Mouse (Mus musculus): ENCODE measurements around the gene Ptafr. TPM values are rescaled to one million over a fixed set of nuclear protein-coding genes. Genes with fewer than 3 reads are reported as not detected.
"Not testable (repeated sequence)": the region's sequence is repeated elsewhere in the genome, so short reads cannot be mapped to it uniquely, and the experiment has no call there.

Ptafr gene
- polyA plus RNA-seq, 1 experiment from 2014 or later: 0.34 TPM

- ATAC-seq (replicated peaks; ENCODE audit: insufficient number of reproducible peaks, low FRiP score, low TSS enrichment, low read depth): no peak
- no peaks in the 10 kb centered on the region for H3K27me3 ChIP-seq (ENCODE audit: control insufficient read depth, insufficient read depth, low read length)
- no peaks in the 10 kb centered on the region for H3K4me1 ChIP-seq (ENCODE audit: control insufficient read depth, insufficient read depth, low read length)
- H3K9ac ChIP-seq (replicated peaks; ENCODE audit: low read length): no peak overlapping the region
- no peak overlapping the region for H3K4me2 ChIP-seq (ENCODE audit: low read depth, low read length)
- no peak overlapping the region for H3K4me3 ChIP-seq (ENCODE audit: low read depth, low read length)
- DNase-seq (ENCODE audit: low spot score): no peak
- no peak overlapping the region for H3K27ac ChIP-seq (replicated peaks; ENCODE audit: low read depth, low read length)
- no peaks in the 10 kb centered on the region for H3K9me3 ChIP-seq (replicated peaks; ENCODE audit: control insufficient read depth, low read length)
- WGBS: 91% methylated on average over 4 of the region's 4 CpGs
- H3K36me3 ChIP-seq (replicated peaks; ENCODE audit: control insufficient read depth, insufficient read depth, low read depth, low read length): no peaks in the 10 kb centered on the region; the same call in 1 of the 2 replicates
These were observed 22.5 kb upstream of the Ptafr start for GRCm38 (mm10) chr4:132541413-132541812.

- no peak overlapping the region for H3K4me3 ChIP-seq (ENCODE audit: low read depth, low read length)
- no peaks in the 10 kb centered on the region for H3K27me3 ChIP-seq (ENCODE audit: control insufficient read depth, insufficient read depth, low read length)
- ATAC-seq (replicated peaks; ENCODE audit: insufficient number of reproducible peaks, low FRiP score, low TSS enrichment, low read depth) (no peak), DNase-seq (ENCODE audit: low spot score) (no peak)
- no peak overlapping the region for H3K27ac ChIP-seq (replicated peaks; ENCODE audit: low read depth, low read length)
- WGBS: 88% methylated on average over 1 of the region's 1 CpGs
- no peaks in the 10 kb centered on the region; the same call in 1 of the 2 replicates for H3K36me3 ChIP-seq (replicated peaks; ENCODE audit: control insufficient read depth, insufficient read depth, low read depth, low read length)
- H3K4me1 ChIP-seq (ENCODE audit: control insufficient read depth, insufficient read depth, low read length): no peaks in the 10 kb centered on the region
- no peak overlapping the region for H3K4me2 ChIP-seq (ENCODE audit: low read depth, low read length)
- no peaks in the 10 kb centered on the region for H3K9me3 ChIP-seq (replicated peaks; ENCODE audit: control insufficient read depth, low read length)
- no peak overlapping the region for H3K9ac ChIP-seq (replicated peaks; ENCODE audit: low read length)
These were observed 21.1 kb upstream of the Ptafr start for GRCm38 (mm10) chr4:132542724-132543123.

- no peak overlapping the region for H3K27ac ChIP-seq (replicated peaks; ENCODE audit: low read depth, low read length)
- H3K9ac ChIP-seq (replicated peaks; ENCODE audit: low read length): no peak overlapping the region
- H3K4me1 ChIP-seq (ENCODE audit: control insufficient read depth, insufficient read depth, low read length): no peaks in the 10 kb centered on the region
- DNase-seq (ENCODE audit: low spot score): peak; percentile 79
- no peaks in the 10 kb centered on the region for H3K9me3 ChIP-seq (replicated peaks; ENCODE audit: control insufficient read depth, low read length)
- no peak overlapping the region for H3K4me3 ChIP-seq (ENCODE audit: low read depth, low read length)
- WGBS: 51% methylated on average over 8 of the region's 8 CpGs
- H3K27me3 ChIP-seq (ENCODE audit: control insufficient read depth, insufficient read depth, low read length): no peaks in the 10 kb centered on the region
- ATAC-seq (replicated peaks; ENCODE audit: insufficient number of reproducible peaks, low FRiP score, low TSS enrichment, low read depth): no peak
- no peak overlapping the region for H3K4me2 ChIP-seq (ENCODE audit: low read depth, low read length)
- peaks cover 5% of the 10 kb centered on the region for H3K36me3 ChIP-seq (replicated peaks; ENCODE audit: control insufficient read depth, insufficient read depth, low read depth, low read length)
These were observed 18.0 kb upstream of the Ptafr start for GRCm38 (mm10) chr4:132545851-132546250.

GRCm38 (mm10) chr4:132554221-132554620, 9.6 kb upstream of the Ptafr start:
- peaks cover 12% of the 10 kb centered on the region for H3K36me3 ChIP-seq (replicated peaks; ENCODE audit: control insufficient read depth, insufficient read depth, low read depth, low read length)

GRCm38 (mm10) chr4:132554653-132555052, 9.2 kb upstream of the Ptafr start:
- Histone ChIP-seq H3K9me3 (replicated peaks; ENCODE audit: control insufficient read depth, low read length) (no peaks in the 10 kb centered on the region), H3K9ac (replicated peaks; ENCODE audit: low read length) (no peak overlapping the region), H3K27ac (replicated peaks; ENCODE audit: low read depth, low read length) (no peak overlapping the region), H3K4me3 (ENCODE audit: low read depth, low read length) (no peak overlapping the region), H3K36me3 (replicated peaks; ENCODE audit: control insufficient read depth, insufficient read depth, low read depth, low read length) (peaks cover 12% of the 10 kb centered on the region), H3K27me3 (ENCODE audit: control insufficient read depth, insufficient read depth, low read length) (no peaks in the 10 kb centered on the region), H3K4me2 (ENCODE audit: low read depth, low read length) (no peak overlapping the region), H3K4me1 (ENCODE audit: control insufficient read depth, insufficient read depth, low read length) (no peaks in the 10 kb centered on the region)
- DNase-seq (ENCODE audit: low spot score): no peak
- 82% methylated on average over 8 of the region's 8 CpGs for WGBS
- no peak for ATAC-seq (replicated peaks; ENCODE audit: insufficient number of reproducible peaks, low FRiP score, low TSS enrichment, low read depth)

More at GRCm38 (mm10) chr4:132554221-132554620, 9.6 kb upstream of the Ptafr start:
- H3K9me3 ChIP-seq (replicated peaks; ENCODE audit: control insufficient read depth, low read length): no peaks in the 10 kb centered on the region
- no peak overlapping the region for H3K4me2 ChIP-seq (ENCODE audit: low read depth, low read length)
- WGBS: 71% methylated on average over 5 of the region's 5 CpGs
- ATAC-seq (replicated peaks; ENCODE audit: insufficient number of reproducible peaks, low FRiP score, low TSS enrichment, low read depth) (no peak), DNase-seq (ENCODE audit: low spot score) (no peak)
- no peak overlapping the region for H3K9ac ChIP-seq (replicated peaks; ENCODE audit: low read length)
- H3K4me3 ChIP-seq (ENCODE audit: low read depth, low read length): no peak overlapping the region
- no peaks in the 10 kb centered on the region for H3K4me1 ChIP-seq (ENCODE audit: control insufficient read depth, insufficient read depth, low read length)
- no peak overlapping the region for H3K27ac ChIP-seq (replicated peaks; ENCODE audit: low read depth, low read length)
- H3K27me3 ChIP-seq (ENCODE audit: control insufficient read depth, insufficient read depth, low read length): no peaks in the 10 kb centered on the region

- ATAC-seq (replicated peaks; ENCODE audit: insufficient number of reproducible peaks, low FRiP score, low TSS enrichment, low read depth); H3K36me3 ChIP-seq (replicated peaks; ENCODE audit: control insufficient read depth, insufficient read depth, low read depth, low read length); H3K4me1 ChIP-seq (ENCODE audit: control insufficient read depth, insufficient read depth, low read length); H3K4me3 ChIP-seq (ENCODE audit: low read depth, low read length); H3K9ac ChIP-seq (replicated peaks; ENCODE audit: low read length); DNase-seq (ENCODE audit: low spot score); H3K27ac ChIP-seq (replicated peaks; ENCODE audit: low read depth, low read length); H3K9me3 ChIP-seq (replicated peaks; ENCODE audit: control insufficient read depth, low read length); H3K4me2 ChIP-seq (ENCODE audit: low read depth, low read length); H3K27me3 ChIP-seq (ENCODE audit: control insufficient read depth, insufficient read depth, low read length): not testable (repeated sequence)
- 84% methylated on average over 7 of the region's 7 CpGs for WGBS
These were observed 8.3 kb upstream of the Ptafr start for GRCm38 (mm10) chr4:132555550-132555949.

GRCm38 (mm10) chr4:132563261-132563660, 606 bp upstream of the Ptafr start:
- Histone ChIP-seq H3K4me1 (ENCODE audit: control insufficient read depth, insufficient read depth, low read length) (no peaks in the 10 kb centered on the region), H3K4me3 (ENCODE audit: low read depth, low read length) (no peak overlapping the region), H3K27me3 (ENCODE audit: control insufficient read depth, insufficient read depth, low read length) (no peaks in the 10 kb centered on the region), H3K27ac (replicated peaks; ENCODE audit: low read depth, low read length) (no peak overlapping the region), H3K36me3 (replicated peaks; ENCODE audit: control insufficient read depth, insufficient read depth, low read depth, low read length) (no peaks in the 10 kb centered on the region), H3K4me2 (ENCODE audit: low read depth, low read length) (no peak overlapping the region), H3K9me3 (replicated peaks; ENCODE audit: control insufficient read depth, low read length) (no peaks in the 10 kb centered on the region), H3K9ac (replicated peaks; ENCODE audit: low read length) (no peak overlapping the region)
- DNase-seq (ENCODE audit: low spot score): no peak
- no peak for ATAC-seq (replicated peaks; ENCODE audit: insufficient number of reproducible peaks, low FRiP score, low TSS enrichment, low read depth)
- WGBS: 80% methylated on average over 3 of the region's 3 CpGs

GRCm38 (mm10) chr4:132565089-132565747, 1.4 kb downstream of the Ptafr start:
- ATAC-seq (replicated peaks; ENCODE audit: insufficient number of reproducible peaks, low FRiP score, low TSS enrichment, low read depth): no peak
- H3K9ac ChIP-seq (replicated peaks; ENCODE audit: low read length): no peak overlapping the region
- no peak overlapping the region for H3K4me2 ChIP-seq (ENCODE audit: low read depth, low read length)
- 75% methylated on average over 12 of the region's 12 CpGs for WGBS
- no peaks in the 10 kb centered on the region for H3K27me3 ChIP-seq (ENCODE audit: control insufficient read depth, insufficient read depth, low read length)
- H3K4me1 ChIP-seq (ENCODE audit: control insufficient read depth, insufficient read depth, low read length): no peaks in the 10 kb centered on the region
- no peaks in the 10 kb centered on the region for H3K9me3 ChIP-seq (replicated peaks; ENCODE audit: control insufficient read depth, low read length)
- DNase-seq (ENCODE audit: low spot score): no peak
- H3K4me3 ChIP-seq (ENCODE audit: low read depth, low read length): no peak overlapping the region
- H3K36me3 ChIP-seq (replicated peaks; ENCODE audit: control insufficient read depth, insufficient read depth, low read depth, low read length): no peaks in the 10 kb centered on the region
- no peak overlapping the region for H3K27ac ChIP-seq (replicated peaks; ENCODE audit: low read depth, low read length)
